Mouse (Mus musculus) liver, embryonic 16.5 days (tissue): Measurements from ENCODE around the gene Olfr766-ps1. TPM values are rescaled to one million over a fixed set of nuclear protein-coding genes. Genes with fewer than 3 reads are reported as not detected.
"Not testable (repeated sequence)": the region's sequence is repeated elsewhere in the genome, so short reads cannot be mapped to it uniquely, and the experiment has no call there.

ENCODE experiments used
- ATAC-seq: fragments of 200-750 bp; cut with Nextera tagmentation; 2 replicates; pipeline ENCODE4 v1.8.0; 2017; ENCODE audit warnings: low read depth, mild to moderate bottlenecking, moderate number of reproducible peaks, moderate library complexity
- H3K27ac ChIP-seq: fragments of 300-500 bp; sonication (generic); 2 replicates; pipeline ENCODE4 v1.5.1; 2014; ENCODE audit warnings: mild to moderate bottlenecking, low read length
- H3K27me3 ChIP-seq: fragments of 300-500 bp; sonication (generic); 2 replicates; pipeline ENCODE4 v1.6.1; 2014; ENCODE audit warnings: low read depth, low read length, mixed read lengths; ENCODE audit not compliant: control insufficient read depth, insufficient read depth
- H3K36me3 ChIP-seq: fragments of 300-500 bp; sonication (generic); 2 replicates; pipeline ENCODE4 v1.6.1; 2014; ENCODE audit warnings: mild to moderate bottlenecking; ENCODE audit not compliant: control insufficient read depth, insufficient read depth
- H3K4me1 ChIP-seq: fragments of 300-500 bp; sonication (generic); 2 replicates; pipeline ENCODE4 v1.6.1; 2014; ENCODE audit warnings: low read depth, low read length, mixed read lengths; ENCODE audit not compliant: control insufficient read depth
- H3K4me2 ChIP-seq: fragments of 300-500 bp; sonication (generic); 2 replicates; pipeline ENCODE4 v1.6.1; 2014; ENCODE audit warnings: low read depth, low read length, mixed read lengths
- H3K4me3 ChIP-seq: fragments of 300-500 bp; sonication (generic); 2 replicates; pipeline ENCODE4 v1.5.1; 2014; ENCODE audit warnings: low read depth, mild to moderate bottlenecking, low read length
- H3K9ac ChIP-seq: fragments of 300-500 bp; sonication (generic); 2 replicates; pipeline ENCODE4 v1.6.1; 2014; ENCODE audit warnings: low read depth, low read length
- H3K9me3 ChIP-seq: fragments of 300-500 bp; sonication (generic); replicated peaks from 2 replicates; pipeline ENCODE4 v1.6.1; 2016; ENCODE audit warnings: low read length; ENCODE audit not compliant: control insufficient read depth
- WGBS: fragments of 180-500 bp; shearing (Covaris S2); extraction: QIAGEN DNeasy Blood & Tissue Kit; methylation state at CpG from one replicate; pipeline ENCODE4 v1.1.7; 2014; ENCODE audit not compliant: insufficient replicate concordance; 5-methylcytosine and 5-hydroxymethylcytosine counted together
- polyA plus RNA-seq: library from polyadenylated mRNA; unstranded; fragments of >200 nt; fragmentation: Nextera tagmentation; extraction: Ambion mirVana; gene quantifications from 2 replicates; pipeline ENCODE4 v1.2.1, GENCODE M21; 2015

Olfr766-ps1 gene
- polyA plus RNA-seq, result not detected in 2 replicates

GRCm38 (mm10) chr10:129068877-129069276, at the start of gene Olfr766-ps1:
Gene Olfr766-ps1 (minus strand): TSS chr10:129068977.
- no peak for ATAC-seq
- 54% methylated on average over 2 of the region's 2 CpGs for WGBS
- H3K27me3 ChIP-seq, result no peaks in the 10 kb centered on the region

GRCm38 (mm10) chr10:129117761-129118160, 49.0 kb upstream of the Olfr766-ps1 start, which contains the start of gene Olfr769:
Gene Olfr769 (minus strand): TSS chr10:129117861.
- no peak within 1 kb of the TSS for H3K4me2 ChIP-seq
- no peak within 1 kb of the TSS for H3K9ac ChIP-seq
- no peaks in the 10 kb centered on the region for H3K36me3 ChIP-seq
- WGBS, result 74% methylated on average over 2 of the region's 2 CpGs
- no peaks in the 10 kb centered on the region; the same call in none of the 2 replicates for H3K9me3 ChIP-seq
- no peak for ATAC-seq
- no peak within 1 kb of the TSS for H3K27ac ChIP-seq
- H3K4me3 ChIP-seq, result no peak within 1 kb of the TSS
- no peaks in the 10 kb centered on the region for H3K4me1 ChIP-seq
- no peaks in the 10 kb centered on the region for H3K27me3 ChIP-seq

More at GRCm38 (mm10) chr10:129068877-129069276, at the start of gene Olfr766-ps1:
- H3K9ac ChIP-seq, result no peak within 1 kb of the TSS
- H3K4me2 ChIP-seq, result no peak within 1 kb of the TSS
- no peak within 1 kb of the TSS for H3K4me3 ChIP-seq
- H3K36me3 ChIP-seq, result no peaks in the 10 kb centered on the region
- H3K27ac ChIP-seq, result no peak within 1 kb of the TSS
- H3K4me1 ChIP-seq, result no peaks in the 10 kb centered on the region
- no peaks in the 10 kb centered on the region for H3K9me3 ChIP-seq

DNA sequence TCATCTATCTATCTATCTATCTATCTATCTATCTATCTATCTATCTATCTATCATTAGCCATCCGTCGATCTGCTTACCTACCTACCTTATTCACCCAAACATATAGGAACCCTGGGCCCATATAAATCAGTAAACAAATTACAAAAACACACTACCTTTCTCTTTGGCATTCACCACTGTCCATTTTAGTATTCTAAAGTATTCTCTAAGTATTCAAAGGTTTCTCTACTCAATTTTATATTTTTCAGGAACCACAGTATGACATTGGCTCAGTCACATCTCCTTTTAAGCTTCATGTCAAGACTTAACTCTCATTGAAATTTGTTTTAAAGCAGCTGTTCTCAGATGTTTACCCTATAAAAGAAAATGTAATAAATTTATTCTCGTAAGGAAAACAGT, 46.4 kb upstream of the Olfr766-ps1 start:
- H3K9me3 ChIP-seq, result peaks cover 2% of the 10 kb centered on the region; the same call in 1 of the 2 replicates
- H3K4me1 ChIP-seq, result no peaks in the 10 kb centered on the region
- H3K27me3 ChIP-seq, result no peaks in the 10 kb centered on the region
- 81% methylated on average over 3 of the region's 3 CpGs for WGBS
- H3K9ac ChIP-seq, result no peak overlapping the region
- ATAC-seq, result no peak
- H3K4me2 ChIP-seq, result no peak overlapping the region
- no peak overlapping the region for H3K27ac ChIP-seq
- no peak overlapping the region for H3K4me3 ChIP-seq
- H3K36me3 ChIP-seq, result no peaks in the 10 kb centered on the region

DNA sequence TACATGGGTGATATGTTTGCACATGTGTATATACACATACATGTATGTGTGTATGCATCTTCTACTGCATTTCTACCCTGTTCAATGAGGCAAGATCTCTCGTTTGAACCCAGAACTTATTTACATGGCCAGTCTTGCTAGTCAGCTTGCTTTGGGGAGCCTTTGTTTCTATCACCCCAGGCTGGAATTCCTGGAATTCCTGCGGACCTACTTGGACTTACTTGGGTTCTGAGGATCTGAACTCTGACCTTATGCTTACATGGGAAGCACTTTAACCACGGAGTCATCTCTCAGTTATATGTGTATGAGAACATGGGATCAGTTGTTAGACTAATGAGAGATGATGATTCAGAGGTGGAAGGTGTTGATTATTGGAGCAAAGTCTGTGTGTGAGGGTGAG, 32.5 kb upstream of the Olfr766-ps1 start:
- H3K9ac ChIP-seq, result no peak overlapping the region
- 25% methylated on average over 3 of the region's 3 CpGs for WGBS
- H3K27ac ChIP-seq, result no peak overlapping the region
- H3K4me3 ChIP-seq, result no peak overlapping the region
- no peaks in the 10 kb centered on the region for H3K36me3 ChIP-seq
- H3K27me3 ChIP-seq, result no peaks in the 10 kb centered on the region
- no peak overlapping the region for H3K4me2 ChIP-seq
- no peak for ATAC-seq
- no peaks in the 10 kb centered on the region for H3K9me3 ChIP-seq
- no peaks in the 10 kb centered on the region for H3K4me1 ChIP-seq

GRCm38 (mm10) chr10:129099275-129099674, 30.5 kb upstream of the Olfr766-ps1 start, which contains the start of gene Olfr768:
Gene Olfr768 (minus strand): TSS chr10:129099375.
- Histone ChIP-seq H3K36me3 (no peaks in the 10 kb centered on the region), H3K27ac (no peak within 1 kb of the TSS), H3K4me1 (no peaks in the 10 kb centered on the region), H3K9me3 (no peaks in the 10 kb centered on the region; the same call in 1 of the 2 replicates), H3K4me2 (no peak within 1 kb of the TSS), H3K4me3 (no peak within 1 kb of the TSS), H3K9ac (no peak within 1 kb of the TSS), H3K27me3 (no peaks in the 10 kb centered on the region)
- WGBS, result 50% methylated on average over 1 of the region's 1 CpGs
- no peak for ATAC-seq

DNA sequence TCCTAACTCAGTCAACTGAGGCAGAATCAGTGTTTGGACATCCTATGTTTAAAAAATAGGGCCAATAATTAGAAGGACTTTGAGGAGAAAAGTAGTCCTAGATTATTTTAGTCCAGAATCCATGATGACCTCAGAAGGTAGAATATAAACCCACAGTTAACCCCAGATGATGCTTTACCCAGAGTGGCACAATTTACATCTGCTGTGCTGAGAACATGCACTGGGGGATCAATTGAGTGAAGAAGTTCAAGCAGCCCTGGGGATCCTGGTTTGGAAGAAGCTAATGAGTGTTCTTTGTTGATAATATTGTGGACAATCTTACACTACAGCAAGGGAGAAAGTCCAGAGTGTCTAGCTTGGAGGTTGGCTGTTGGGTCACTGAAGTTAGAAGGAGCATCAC, 14.0 kb upstream of the Olfr766-ps1 start, which contains the start of gene Olfr767:
TSS of gene Olfr767 (minus strand) at position 101 of the 400 bp plus-strand sequence.
- H3K4me2 ChIP-seq, ATAC-seq: not testable (repeated sequence)

DNA sequence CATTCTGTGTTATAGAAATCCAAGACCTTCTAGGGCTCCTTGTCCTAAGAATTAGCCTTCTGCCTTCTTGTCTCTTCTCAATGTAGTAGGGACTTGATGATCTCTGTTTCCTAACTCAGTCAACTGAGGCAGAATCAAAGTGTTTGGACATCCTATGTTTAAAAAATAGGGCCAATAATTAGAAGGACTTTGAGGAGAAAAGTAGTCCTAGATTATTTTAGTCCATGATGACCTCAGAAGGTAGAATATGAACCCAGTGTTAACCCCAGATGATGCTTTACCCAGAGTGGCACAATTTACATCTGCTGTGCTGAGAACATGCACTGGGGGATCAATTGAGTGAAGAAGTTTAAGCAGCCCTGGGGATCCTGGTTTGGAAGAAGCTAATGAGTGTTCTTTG, 18.9 kb downstream of the Olfr766-ps1 start, which contains the start of gene Olfr765:
TSS of gene Olfr765 (minus strand) at position 101 of the 400 bp plus-strand sequence.
- not testable (repeated sequence) for H3K9me3 ChIP-seq, H3K36me3 ChIP-seq, H3K27ac ChIP-seq, ATAC-seq, H3K4me1 ChIP-seq, H3K4me2 ChIP-seq, H3K9ac ChIP-seq, H3K27me3 ChIP-seq, H3K4me3 ChIP-seq

More for the DNA sequence above, 14.0 kb upstream of the Olfr766-ps1 start, which contains the start of gene Olfr767:
- not testable (repeated sequence) for H3K36me3 ChIP-seq, H3K27me3 ChIP-seq, H3K4me1 ChIP-seq, H3K9me3 ChIP-seq, H3K4me3 ChIP-seq, H3K27ac ChIP-seq, H3K9ac ChIP-seq

DNA sequence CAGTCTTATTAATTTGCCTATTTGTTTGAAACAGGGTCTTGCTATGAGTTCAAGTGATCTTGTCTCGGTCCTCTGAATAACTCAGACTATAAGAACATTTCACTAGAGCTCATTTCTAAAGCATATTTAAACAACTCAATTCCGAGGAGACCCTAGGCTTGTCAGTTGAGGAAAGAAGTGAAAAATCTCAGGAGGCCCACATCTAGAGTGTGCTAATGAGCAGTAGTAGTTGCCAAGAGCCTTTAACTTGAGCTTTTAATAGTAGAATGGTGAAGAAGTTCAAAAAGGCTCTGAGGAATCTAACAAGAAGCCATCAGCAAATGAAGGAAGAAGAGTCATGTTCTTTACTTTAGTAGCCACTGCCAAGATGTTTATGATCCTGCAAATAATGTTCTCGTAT, 29.0 kb downstream of the Olfr766-ps1 start, which contains the start of gene Olfr764-ps1:
TSS of gene Olfr764-ps1 (minus strand) at position 101 of the 400 bp plus-strand sequence.
- Histone ChIP-seq H3K27ac (no peak within 1 kb of the TSS), H3K4me1 (no peaks in the 10 kb centered on the region), H3K36me3 (no peaks in the 10 kb centered on the region), H3K4me3 (no peak within 1 kb of the TSS), H3K27me3 (no peaks in the 10 kb centered on the region), H3K4me2 (no peak within 1 kb of the TSS), H3K9ac (no peak within 1 kb of the TSS), H3K9me3 (no peaks in the 10 kb centered on the region)
- WGBS, result 43% methylated on average over 3 of the region's 3 CpGs
- no peak for ATAC-seq

- Histone ChIP-seq H3K9ac (no peak overlapping the region), H3K36me3 (no peaks in the 10 kb centered on the region), H3K4me3 (no peak overlapping the region), H3K27ac (no peak overlapping the region), H3K4me2 (no peak overlapping the region), H3K4me1 (no peaks in the 10 kb centered on the region), H3K27me3 (no peaks in the 10 kb centered on the region), H3K9me3 (no peaks in the 10 kb centered on the region)
- WGBS, result 54% methylated on average over 2 of the region's 2 CpGs
- ATAC-seq, result no peak
These were observed 40.4 kb downstream of the Olfr766-ps1 start for GRCm38 (mm10) chr10:129028343-129028742.
